Mouse (Mus musculus): Measurements from ENCODE around the gene Fezf2. TPM values are rescaled to one million over a fixed set of nuclear protein-coding genes. Genes with fewer than 3 reads are reported as not detected.

Gene Fezf2
- polyA plus RNA-seq, 1 experiment from 2014 or later = not detected

DNA sequence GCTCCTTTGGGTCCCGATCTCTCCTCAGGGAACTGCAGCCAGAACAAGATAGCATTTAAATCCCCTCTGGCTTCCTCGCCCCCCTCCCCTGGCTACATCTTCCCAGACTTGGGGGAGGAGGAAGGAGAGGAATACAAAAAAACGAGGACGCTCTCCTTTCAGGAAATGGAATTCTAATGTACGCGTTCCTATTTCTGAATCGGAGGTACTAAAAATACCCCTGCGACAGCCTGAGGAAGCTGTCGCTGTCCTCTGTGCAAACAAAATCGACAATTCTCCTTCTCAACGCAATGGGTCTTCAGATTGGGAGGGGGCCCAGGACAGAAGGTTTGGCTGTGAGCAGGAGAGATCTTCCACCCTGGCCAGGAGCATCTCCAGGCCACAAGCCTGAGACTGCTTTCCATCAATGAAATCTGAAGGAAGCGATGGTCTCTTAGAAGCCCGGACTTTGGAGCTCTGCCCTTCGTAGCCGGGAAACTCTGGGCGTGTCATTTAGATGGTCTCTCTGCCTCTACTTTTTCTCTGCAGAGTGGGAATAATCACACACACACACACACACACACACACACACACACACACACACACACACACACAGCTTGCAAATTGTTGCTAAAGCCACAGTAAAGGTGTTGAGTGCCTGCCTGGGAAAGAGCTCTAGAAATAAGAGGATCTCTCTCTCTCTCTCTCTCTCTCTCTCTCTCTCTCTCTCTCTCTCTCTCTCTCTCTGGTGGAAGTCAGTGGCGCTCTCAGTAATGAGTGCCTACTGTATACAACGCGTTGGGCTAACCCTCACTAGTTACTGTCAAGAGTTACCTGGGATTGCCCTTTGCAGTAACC is 7.5 kb downstream of the Fezf2 start:
- DNase-seq (ENCODE audit: low spot score) (peak; percentile 51), ATAC-seq (ENCODE audit: low FRiP score) (no peak)
- Histone ChIP-seq H3K9ac (ENCODE audit: low read depth, low read length) (no peak overlapping the region), H3K4me2 (replicated peaks; ENCODE audit: low read depth, low read length) (no peak overlapping the region), H3K4me3 (ENCODE audit: low read depth, low read length) (no peak overlapping the region), H3K9me3 (ENCODE audit: control insufficient read depth, low read length) (no peaks in the 10 kb centered on the region), H3K4me1 (replicated peaks; ENCODE audit: control insufficient read depth, insufficient read depth, low read length) (no peaks in the 10 kb centered on the region), H3K36me3 (ENCODE audit: control insufficient read depth, insufficient read depth, low read length) (no peaks in the 10 kb centered on the region), H3K27ac (ENCODE audit: low read depth, low read length) (no peak overlapping the region), H3K27me3 (ENCODE audit: control insufficient read depth, insufficient read depth, low read length) (peaks cover 94% of the 10 kb centered on the region)
- WGBS = under 1% methylated on average over 19 of the region's 19 CpGs

- no peaks in the 10 kb centered on the region for H3K9me3 ChIP-seq (ENCODE audit: control insufficient read depth, low read length)
- no peak overlapping the region for H3K4me2 ChIP-seq (replicated peaks; ENCODE audit: low read depth, low read length)
- DNase-seq (ENCODE audit: low spot score) (peak; percentile 43), ATAC-seq (ENCODE audit: low FRiP score) (no peak)
- H3K36me3 ChIP-seq (ENCODE audit: control insufficient read depth, insufficient read depth, low read length) = no peaks in the 10 kb centered on the region
- no peak overlapping the region for H3K4me3 ChIP-seq (ENCODE audit: low read depth, low read length)
- 2% methylated on average over 10 of the region's 10 CpGs for WGBS
- H3K4me1 ChIP-seq (replicated peaks; ENCODE audit: control insufficient read depth, insufficient read depth, low read length) = no peaks in the 10 kb centered on the region
- peaks cover 91% of the 10 kb centered on the region for H3K27me3 ChIP-seq (ENCODE audit: control insufficient read depth, insufficient read depth, low read length)
- no peak overlapping the region for H3K27ac ChIP-seq (ENCODE audit: low read depth, low read length)
- H3K9ac ChIP-seq (ENCODE audit: low read depth, low read length) = no peak overlapping the region
Measured at GRCm38 (mm10) chr14:12338811-12339565, 9.0 kb downstream of the Fezf2 start.

- Histone ChIP-seq H3K4me3 (ENCODE audit: low read depth, low read length) (no peak overlapping the region), H3K4me1 (replicated peaks; ENCODE audit: control insufficient read depth, insufficient read depth, low read length) (no peaks in the 10 kb centered on the region), H3K27ac (ENCODE audit: low read depth, low read length) (no peak overlapping the region), H3K27me3 (ENCODE audit: control insufficient read depth, insufficient read depth, low read length) (peaks cover 85% of the 10 kb centered on the region), H3K9me3 (ENCODE audit: control insufficient read depth, low read length) (no peaks in the 10 kb centered on the region), H3K4me2 (replicated peaks; ENCODE audit: low read depth, low read length) (no peak overlapping the region), H3K9ac (ENCODE audit: low read depth, low read length) (no peak overlapping the region), H3K36me3 (ENCODE audit: control insufficient read depth, insufficient read depth, low read length) (no peaks in the 10 kb centered on the region)
- under 1% methylated on average over 16 of the region's 16 CpGs for WGBS
- peak; percentile 43 for ATAC-seq (ENCODE audit: low FRiP score)
- peak; percentile 58 for DNase-seq (ENCODE audit: low spot score)
Measured at GRCm38 (mm10) chr14:12337998-12338809, 9.8 kb downstream of the Fezf2 start.

DNA sequence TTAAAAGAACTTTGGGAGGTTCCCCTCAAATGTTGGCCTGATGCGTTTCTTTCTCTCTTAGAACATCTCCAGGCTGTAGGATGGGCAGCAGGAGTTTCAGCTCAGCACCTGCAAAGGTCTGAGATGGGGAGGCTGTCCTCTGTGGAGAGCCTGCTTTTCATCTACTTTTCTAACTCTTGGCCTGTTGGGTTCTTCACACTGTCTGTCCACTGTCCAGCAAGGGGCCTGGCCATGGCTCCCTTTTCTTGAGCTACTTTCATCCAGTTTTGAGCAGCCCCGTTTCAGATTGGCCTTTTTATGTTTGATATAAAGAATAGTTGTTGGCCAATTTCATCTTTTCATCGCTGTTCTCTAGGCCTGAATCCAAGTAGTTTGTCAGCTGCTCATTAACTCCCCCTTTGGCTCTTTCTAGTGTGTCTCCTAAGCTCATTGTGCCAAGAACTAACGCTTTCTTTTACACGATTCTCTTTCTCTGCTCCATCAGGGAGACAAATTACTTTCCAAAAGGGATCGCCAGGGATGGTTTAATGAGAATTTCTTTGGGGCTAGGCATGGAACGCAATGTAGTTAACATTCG is 10.5 kb downstream of the Fezf2 start:
- H3K9ac ChIP-seq (ENCODE audit: low read depth, low read length) = no peak overlapping the region
- no peaks in the 10 kb centered on the region for H3K4me1 ChIP-seq (replicated peaks; ENCODE audit: control insufficient read depth, insufficient read depth, low read length)
- H3K9me3 ChIP-seq (ENCODE audit: control insufficient read depth, low read length) = no peaks in the 10 kb centered on the region
- no peak overlapping the region for H3K27ac ChIP-seq (ENCODE audit: low read depth, low read length)
- peaks cover 82% of the 10 kb centered on the region for H3K27me3 ChIP-seq (ENCODE audit: control insufficient read depth, insufficient read depth, low read length)
- DNase-seq (ENCODE audit: low spot score) (peak; percentile 35), ATAC-seq (ENCODE audit: low FRiP score) (no peak)
- H3K4me3 ChIP-seq (ENCODE audit: low read depth, low read length) = no peak overlapping the region
- no peak overlapping the region for H3K4me2 ChIP-seq (replicated peaks; ENCODE audit: low read depth, low read length)
- WGBS = 3% methylated on average over 8 of the region's 8 CpGs
- H3K36me3 ChIP-seq (ENCODE audit: control insufficient read depth, insufficient read depth, low read length) = no peaks in the 10 kb centered on the region

- DNase-seq (ENCODE audit: low spot score) = no peak
- Histone ChIP-seq H3K4me2 (replicated peaks; ENCODE audit: low read depth, low read length) (no peak overlapping the region), H3K4me1 (replicated peaks; ENCODE audit: control insufficient read depth, insufficient read depth, low read length) (no peaks in the 10 kb centered on the region), H3K27me3 (ENCODE audit: control insufficient read depth, insufficient read depth, low read length) (peaks cover 58% of the 10 kb centered on the region), H3K27ac (ENCODE audit: low read depth, low read length) (no peak overlapping the region), H3K4me3 (ENCODE audit: low read depth, low read length) (no peak overlapping the region), H3K36me3 (ENCODE audit: control insufficient read depth, insufficient read depth, low read length) (no peaks in the 10 kb centered on the region), H3K9me3 (ENCODE audit: control insufficient read depth, low read length) (no peaks in the 10 kb centered on the region), H3K9ac (ENCODE audit: low read depth, low read length) (no peak overlapping the region)
- ATAC-seq (ENCODE audit: low FRiP score) = no peak
- 48% methylated on average over 7 of the region's 7 CpGs for WGBS
Measured at GRCm38 (mm10) chr14:12334925-12335324, 13.1 kb downstream of the Fezf2 start.

DNA sequence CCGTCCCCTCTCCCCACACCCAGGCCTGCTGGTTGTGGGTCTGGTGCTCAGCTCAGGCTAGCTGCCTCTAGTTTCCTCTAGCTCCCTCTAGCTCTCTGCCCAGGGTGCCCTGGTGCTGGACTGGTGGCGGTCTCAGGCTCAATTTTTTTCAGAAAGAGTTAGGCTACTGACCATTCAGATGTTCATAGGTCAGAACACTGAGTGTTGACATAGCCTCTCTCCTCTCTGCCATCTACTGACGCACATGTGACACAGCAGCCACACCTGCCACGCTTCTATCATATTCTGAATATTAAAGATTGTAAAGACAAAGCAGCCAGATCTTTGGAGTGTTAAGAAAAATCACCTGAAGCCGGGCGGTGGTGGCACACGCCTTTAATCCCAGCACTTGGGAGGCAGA is 14.4 kb downstream of the Fezf2 start:
- no peak overlapping the region for H3K9ac ChIP-seq (ENCODE audit: low read depth, low read length)
- WGBS = 82% methylated on average over 7 of the region's 7 CpGs
- DNase-seq (ENCODE audit: low spot score) = no peak

GRCm38 (mm10) chr14:12303106-12303505 is 44.9 kb downstream of the Fezf2 start:
- Histone ChIP-seq H3K4me3 (ENCODE audit: low read depth, low read length) (no peak overlapping the region), H3K36me3 (ENCODE audit: control insufficient read depth, insufficient read depth, low read length) (no peaks in the 10 kb centered on the region), H3K27me3 (ENCODE audit: control insufficient read depth, insufficient read depth, low read length) (no peaks in the 10 kb centered on the region), H3K9ac (ENCODE audit: low read depth, low read length) (no peak overlapping the region), H3K4me2 (replicated peaks; ENCODE audit: low read depth, low read length) (no peak overlapping the region), H3K9me3 (ENCODE audit: control insufficient read depth, low read length) (no peaks in the 10 kb centered on the region), H3K4me1 (replicated peaks; ENCODE audit: control insufficient read depth, insufficient read depth, low read length) (no peaks in the 10 kb centered on the region), H3K27ac (ENCODE audit: low read depth, low read length) (no peak overlapping the region)
- DNase-seq (ENCODE audit: low spot score) (no peak), ATAC-seq (ENCODE audit: low FRiP score) (no peak)
- 72% methylated on average over 2 of the region's 2 CpGs for WGBS

More for the DNA sequence above, 14.4 kb downstream of the Fezf2 start:
- Histone ChIP-seq H3K4me2 (replicated peaks; ENCODE audit: low read depth, low read length) (no peak overlapping the region), H3K36me3 (ENCODE audit: control insufficient read depth, insufficient read depth, low read length) (no peaks in the 10 kb centered on the region), H3K4me1 (replicated peaks; ENCODE audit: control insufficient read depth, insufficient read depth, low read length) (no peaks in the 10 kb centered on the region), H3K27ac (ENCODE audit: low read depth, low read length) (no peak overlapping the region), H3K9me3 (ENCODE audit: control insufficient read depth, low read length) (no peaks in the 10 kb centered on the region), H3K4me3 (ENCODE audit: low read depth, low read length) (no peak overlapping the region), H3K27me3 (ENCODE audit: control insufficient read depth, insufficient read depth, low read length) (peaks cover 46% of the 10 kb centered on the region)
- no peak for ATAC-seq (ENCODE audit: low FRiP score)

DNA sequence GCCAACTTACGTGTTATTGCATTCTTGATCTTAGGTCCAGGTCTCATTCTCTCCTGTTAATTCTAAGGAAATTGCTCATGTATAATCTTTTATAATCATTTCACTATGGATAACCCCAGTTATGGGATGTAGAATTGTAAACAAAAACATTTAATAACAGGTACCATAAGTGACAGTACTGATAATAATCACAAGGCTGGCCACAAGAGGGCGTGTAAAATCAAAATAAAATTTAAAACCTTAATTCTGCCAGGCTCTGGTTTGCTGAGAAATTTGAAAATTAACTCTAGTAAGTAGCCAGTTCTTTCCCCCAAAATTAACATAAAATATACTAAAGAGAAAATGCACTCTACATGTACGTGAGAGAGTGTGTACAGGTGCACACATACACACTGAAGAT is 47.3 kb downstream of the Fezf2 start:
- H3K9me3 ChIP-seq (ENCODE audit: control insufficient read depth, low read length) = no peaks in the 10 kb centered on the region
- no peak overlapping the region for H3K4me3 ChIP-seq (ENCODE audit: low read depth, low read length)
- H3K27me3 ChIP-seq (ENCODE audit: control insufficient read depth, insufficient read depth, low read length) = no peaks in the 10 kb centered on the region
- no peaks in the 10 kb centered on the region for H3K4me1 ChIP-seq (replicated peaks; ENCODE audit: control insufficient read depth, insufficient read depth, low read length)
- H3K9ac ChIP-seq (ENCODE audit: low read depth, low read length) = no peak overlapping the region
- WGBS = 69% methylated on average over 3 of the region's 3 CpGs
- DNase-seq (ENCODE audit: low spot score) (peak; percentile 19), ATAC-seq (ENCODE audit: low FRiP score) (no peak)
- no peak overlapping the region for H3K4me2 ChIP-seq (replicated peaks; ENCODE audit: low read depth, low read length)
- no peaks in the 10 kb centered on the region for H3K36me3 ChIP-seq (ENCODE audit: control insufficient read depth, insufficient read depth, low read length)
- no peak overlapping the region for H3K27ac ChIP-seq (ENCODE audit: low read depth, low read length)

Measured in hindbrain, embryonic 11.5 days (tissue).